In genomic region chr12:13085484-13085883, GRCm38 (mm10) we compare ENCODE assay signal across 25 mouse cellular contexts.
DNase-seq lines count a peak whose midpoint lies in the region; ATAC-seq and TF ChIP-seq lines count a peak whose summit lies in the region.
"Had no signal": no experiment of that assay in that cellular context is flagged by ENCODE, and none has a peak within 500 bp of the region (broad histone marks: within the 10 kb centered on the region; RNA-seq: fewer than 3 reads in every experiment).

No protein-coding gene starts in this region.

- TF ChIP-seq CTCF in MEL (IDR thresholded peaks at IDR 0.05 in 2 of 3, conservative IDR thresholded peaks at IDR 0.05 in 1 of 3; ENCODE audit: control insufficient read depth in 1 of 3, insufficient read depth in 1 of 3, low read depth in 2 of 3, low read length in 3 of 3, poor library complexity in 1 of 3, severe bottlenecking in 1 of 3) = peak in 1 of 3 experiments; percentile 14; a peak in 1 of 6 replicates
- peak; percentile 24 for TF ChIP-seq CTCF in stomach, postnatal 0 days (IDR thresholded peaks at IDR 0.05; ENCODE audit: low read depth)

- TF ChIP-seq EP300 in MEL (IDR thresholded peaks at IDR 0.05; ENCODE audit: low read depth in 1 of 2, low read length in 2 of 2) = no peak
- no peak for TF ChIP-seq EP300 in stomach, postnatal 0 days (optimal IDR thresholded peaks at IDR 0.05)

- H3K4me3 ChIP-seq in kidney, embryonic 15.5 days (replicated peaks) = no peak overlapping the region
- no peak overlapping the region for H3K4me3 ChIP-seq in MEL (ENCODE audit: control insufficient read depth in 1 of 2, insufficient read depth in 1 of 2, low read depth in 2 of 2, low read length in 2 of 2)
- H3K4me3 ChIP-seq in stomach, postnatal 0 days (ENCODE audit: low read depth, low read length) = no peak overlapping the region
- H3K4me3 ChIP-seq: gastrocnemius, adult 2 months; heart, embryonic 15.5 days; intestine, embryonic 15.5 days; liver, embryonic 13.5 days had no signal

- H3K9me3 ChIP-seq in kidney, embryonic 15.5 days (replicated peaks) = no peaks in the 10 kb centered on the region
- no peaks in the 10 kb centered on the region for H3K9me3 ChIP-seq in MEL (replicated peaks; ENCODE audit: insufficient read depth, low read length)
- no peaks in the 10 kb centered on the region for H3K9me3 ChIP-seq in stomach, postnatal 0 days (ENCODE audit: control insufficient read depth, low read length)
- H3K9me3 ChIP-seq: G1E; heart, embryonic 15.5 days; intestine, embryonic 15.5 days; liver, embryonic 13.5 days had no signal

- no peak for TF ChIP-seq POLR2A in MEL (IDR thresholded peaks at IDR 0.05; ENCODE audit: control insufficient read depth in 1 of 2, insufficient read depth in 1 of 2, low read depth in 1 of 2, low read length in 2 of 2, poor library complexity in 1 of 2)

- H3K36me3 ChIP-seq in kidney, embryonic 15.5 days = no peaks in the 10 kb centered on the region
- H3K36me3 ChIP-seq in MEL (ENCODE audit: control insufficient read depth in 1 of 2, insufficient read depth in 2 of 2, low read length in 2 of 2) = no peaks in the 10 kb centered on the region
- H3K36me3 ChIP-seq in stomach, postnatal 0 days (ENCODE audit: control insufficient read depth, insufficient read depth, low read length) = no peaks in the 10 kb centered on the region
- H3K36me3 ChIP-seq: G1E; heart, embryonic 15.5 days; intestine, embryonic 15.5 days; liver, embryonic 13.5 days had no signal

- DNase-seq in embryo, embryonic 10.5 days (ENCODE audit: low spot score) = peak; percentile 43
- no peak for DNase-seq in embryo, embryonic 11 days
- DNase-seq in kidney, adult 8-10 months = no peak
- no peak for DNase-seq in MEL (ENCODE audit: low read depth, low spot score)
- DNase-seq in stomach, postnatal 0 days (ENCODE audit: low spot score) = no peak
- DNase-seq in cerebellum, postnatal 36 days = no peak
- DNase-seq: adrenal gland, postnatal 10 days; cerebellum, adult 18-20 months; cerebellum, postnatal 25 days; gastrocnemius, adult 2 months; heart, postnatal 36 days; kidney, adult 9 months; liver, embryonic 13.5 days; lung, adult 2 months; lung, postnatal 14 days; midbrain, embryonic 14.5 days; retina, postnatal 1 day; right cerebral cortex, postnatal 25 days; spleen, adult 18-20 months; thymus, postnatal 25 days had no signal

- H3K9ac ChIP-seq in kidney, embryonic 15.5 days = no peak overlapping the region
- H3K9ac ChIP-seq in MEL (ENCODE audit: control insufficient read depth, low read depth, low read length, poor library complexity, severe bottlenecking) = no peak overlapping the region
- H3K9ac ChIP-seq in stomach, postnatal 0 days (ENCODE audit: low read length) = no peak overlapping the region
- H3K9ac ChIP-seq: heart, embryonic 15.5 days; intestine, embryonic 15.5 days; liver, embryonic 13.5 days had no signal

- H3K79me2 ChIP-seq in MEL (ENCODE audit: control insufficient read depth, insufficient read depth, low read length, poor library complexity) = no peaks in the 10 kb centered on the region

- H3K4me2 ChIP-seq in kidney, embryonic 15.5 days = no peak overlapping the region
- no peak overlapping the region for H3K4me2 ChIP-seq in stomach, postnatal 0 days (replicated peaks; ENCODE audit: low read depth)
- H3K4me2 ChIP-seq: heart, embryonic 15.5 days; intestine, embryonic 15.5 days; liver, embryonic 13.5 days had no signal

- no peak for ATAC-seq in kidney, embryonic 15.5 days (replicated peaks; ENCODE audit: low FRiP score)
- no peak for ATAC-seq in stomach, postnatal 0 days (ENCODE audit: low FRiP score, low TSS enrichment)
- ATAC-seq: hindbrain, embryonic 16.5 days; intestine, embryonic 15.5 days had no signal

- peak; percentile 22 for TF ChIP-seq RAD21 in MEL (IDR thresholded peaks at IDR 0.05; ENCODE audit: low read depth, low read length)

- H3K27ac ChIP-seq in kidney, embryonic 15.5 days = 0 out of 2 replicates have a peak overlapping the region, but pooled peaks have one; percentile 13
- no peak overlapping the region for H3K27ac ChIP-seq in MEL (ENCODE audit: control insufficient read depth, low read depth, low read length)
- no peak overlapping the region for H3K27ac ChIP-seq in stomach, postnatal 0 days (replicated peaks)
- H3K27ac ChIP-seq: gastrocnemius, adult 2 months; heart, embryonic 15.5 days; intestine, embryonic 15.5 days; liver, embryonic 13.5 days had no signal

- no peaks in the 10 kb centered on the region for H3K27me3 ChIP-seq in kidney, embryonic 15.5 days
- no peaks in the 10 kb centered on the region for H3K27me3 ChIP-seq in MEL (ENCODE audit: control insufficient read depth in 1 of 2, insufficient read depth in 2 of 2, low read length in 2 of 2)
- no peaks in the 10 kb centered on the region for H3K27me3 ChIP-seq in stomach, postnatal 0 days (ENCODE audit: control insufficient read depth, insufficient read depth, low read length)
- H3K27me3 ChIP-seq: intestine, embryonic 15.5 days; liver, embryonic 13.5 days had no signal

- peaks cover 13% of the 10 kb centered on the region for H3K4me1 ChIP-seq in kidney, embryonic 15.5 days
- no peaks in the 10 kb centered on the region for H3K4me1 ChIP-seq in MEL (ENCODE audit: control insufficient read depth in 1 of 2, insufficient read depth in 2 of 2, low read length in 2 of 2)
- no peaks in the 10 kb centered on the region for H3K4me1 ChIP-seq in stomach, postnatal 0 days (replicated peaks; ENCODE audit: control insufficient read depth, insufficient read depth)
- H3K4me1 ChIP-seq: intestine, embryonic 15.5 days; liver, embryonic 13.5 days had no signal

- 90% methylated on average over 6 of the region's 6 CpGs for whole genome bisulfite sequencing in kidney, embryonic 15.5 days
- 98% methylated on average over 6 of the region's 6 CpGs for WGBS in stomach, postnatal 0 days

TF ChIP-seq in MEL, 35 proteins besides CTCF, POLR2A, EP300 and RAD21:
- TF ChIP-seq BHLHE40 (IDR thresholded peaks at IDR 0.05; ENCODE audit: borderline replicate concordance, low read depth, low read length) = no peak
- no peak for TF ChIP-seq GABPA (IDR thresholded peaks at IDR 0.05; ENCODE audit: low read depth, low read length)
- no peak for TF ChIP-seq ZMIZ1 (IDR thresholded peaks at IDR 0.05; ENCODE audit: low read depth, low read length)
- TF ChIP-seq E2F4 (IDR thresholded peaks at IDR 0.05; ENCODE audit: borderline replicate concordance, low read depth, low read length) = no peak
- no peak for TF ChIP-seq MAZ (IDR thresholded peaks at IDR 0.05; ENCODE audit: low read depth, low read length)
- TF ChIP-seq SMC3 (IDR thresholded peaks at IDR 0.05; ENCODE audit: low read depth, low read length) = 0 out of 2 replicates have a peak, but pooled peaks have one; percentile 12
